Mouse (Mus musculus) liver, embryonic 14.5 days (tissue): ENCODE results near the gene Tsc22d2.
"Not testable (repeated sequence)": the region's sequence is repeated elsewhere in the genome, so short reads cannot be mapped to it uniquely, and the experiment has no call there.

ENCODE experiments used
- CTCF ChIP-seq: IDR thresholded peaks from 2 replicates; pipeline ENCODE4 v1.5.1; 2016; ENCODE audit warnings: antibody characterized with exemption, low read depth, control low read depth
- EP300 ChIP-seq: IDR thresholded peaks from 2 replicates; pipeline ENCODE4 v1.6.1; 2016; ENCODE audit warnings: antibody characterized with exemption, low read depth

DNA sequence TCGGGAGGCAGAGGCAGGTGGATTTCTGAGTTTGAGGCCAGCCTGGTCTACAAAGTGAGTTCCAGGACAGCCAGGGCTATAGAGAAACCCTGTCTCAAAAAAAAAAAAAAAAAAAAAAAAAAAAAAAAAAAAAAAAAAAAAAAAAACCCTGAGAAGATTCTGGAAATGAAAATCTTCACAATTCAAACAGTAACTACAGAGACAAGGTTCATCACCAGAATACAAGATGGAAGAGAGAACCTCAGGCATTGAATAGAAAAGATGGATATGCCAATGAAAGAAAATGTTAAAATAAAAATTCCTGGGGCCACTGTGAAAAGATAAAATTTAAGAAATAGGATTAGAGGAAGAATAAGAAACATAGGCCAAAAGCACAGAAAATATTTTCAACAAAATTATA lies 60.8 kb downstream of the Tsc22d2 start:
- not testable (repeated sequence) for TF ChIP-seq CTCF, EP300
